Mouse (Mus musculus) embryonic fibroblast, embryonic 13.5 days (primary cell): Measurements from ENCODE around the gene Rnf135.
"Not testable (repeated sequence)": the region's sequence is repeated elsewhere in the genome, so short reads cannot be mapped to it uniquely, and the experiment has no call there.

ENCODE experiments used
- CTCF ChIP-seq: IDR thresholded peaks from 2 replicates; pipeline ENCODE4 v1.5.1; 2011; ENCODE audit warnings: mild to moderate bottlenecking, control low read depth, low read length, moderate library complexity, borderline replicate concordance; ENCODE audit not compliant: insufficient read depth
- POLR2A ChIP-seq: IDR thresholded peaks from 2 replicates; pipeline ENCODE4 v1.6.1; 2011; ENCODE audit warnings: low read depth, mild to moderate bottlenecking, control low read depth, low read length, moderate library complexity

DNA sequence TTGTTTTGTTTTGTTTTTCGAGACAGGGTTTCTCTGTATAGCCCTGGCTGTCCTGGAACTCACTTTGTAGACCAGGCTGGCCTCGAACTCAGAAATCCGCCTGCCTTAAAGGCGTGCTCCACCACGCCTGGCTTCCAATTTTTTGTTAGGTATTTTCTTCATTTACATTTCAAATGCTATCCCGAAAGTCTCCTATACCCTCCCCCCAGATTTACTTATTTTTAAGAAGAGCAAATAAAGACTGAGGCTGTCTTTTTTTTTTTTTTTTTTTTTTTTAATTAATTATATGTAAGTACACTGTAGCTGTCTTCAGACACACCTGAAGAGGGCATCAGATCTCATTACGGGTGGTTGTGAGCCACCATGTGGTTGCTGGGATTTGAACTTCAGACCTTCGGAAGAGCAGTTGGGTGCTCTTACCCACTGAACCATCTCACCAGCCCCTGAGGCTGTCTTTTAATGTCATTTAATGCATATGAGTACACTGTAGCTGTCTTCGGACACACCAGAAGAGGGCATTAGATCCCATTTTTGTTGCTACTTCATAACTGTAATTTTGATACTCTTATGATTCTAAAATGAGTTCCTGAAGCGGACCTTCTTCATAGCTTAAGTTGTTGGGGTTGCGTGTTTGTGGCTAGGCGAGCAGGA is 472 bp upstream of the Rnf135 start:
- TF ChIP-seq CTCF, POLR2A: not testable (repeated sequence)
